In the genomic region with DNA sequence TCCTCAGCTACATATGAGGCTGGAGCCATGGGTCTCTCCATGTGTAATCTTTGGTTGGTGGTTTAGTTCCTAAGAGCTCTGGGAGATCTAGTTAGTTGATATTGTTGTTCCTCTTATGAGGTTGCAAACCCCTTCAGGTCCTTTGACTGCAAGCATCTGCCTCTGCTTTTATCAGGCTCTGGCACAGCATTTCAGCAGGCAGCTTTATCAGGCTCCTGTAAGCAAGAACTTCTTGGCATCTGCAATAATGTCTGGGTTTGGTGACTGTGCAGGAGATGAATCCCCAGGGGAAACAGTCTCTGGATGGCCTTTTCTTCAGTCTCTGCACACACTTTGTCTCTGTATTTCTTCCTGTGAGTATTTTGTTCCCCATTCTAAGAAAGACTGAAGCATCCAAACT, we compare ENCODE assay signal across 27 mouse cellular contexts.
"Had no signal": no experiment of that assay in that cellular context is flagged by ENCODE, and none has a peak within 500 bp of the region (broad histone marks: within the 10 kb centered on the region; RNA-seq: fewer than 3 reads in every experiment).

No protein-coding gene starts in this region.

- ATAC-seq: forebrain, embryonic 13.5 days; forebrain, embryonic 14.5 days; forebrain, embryonic 15.5 days; forebrain, embryonic 16.5 days; forebrain, postnatal 0 days had no signal

- H3K9me3 ChIP-seq: embryonic facial prominence, embryonic 10.5 days; embryonic facial prominence, embryonic 12.5 days; embryonic facial prominence, embryonic 13.5 days; embryonic facial prominence, embryonic 15.5 days; forebrain, embryonic 12.5 days; forebrain, embryonic 13.5 days; forebrain, embryonic 15.5 days had no signal

- H3K9ac ChIP-seq: embryonic facial prominence, embryonic 12.5 days; embryonic facial prominence, embryonic 13.5 days; embryonic facial prominence, embryonic 15.5 days; forebrain, embryonic 12.5 days; forebrain, embryonic 13.5 days; forebrain, embryonic 15.5 days; forebrain, postnatal 0 days had no signal

- DNase-seq: cerebellum, adult 9-10 months; cerebellum, adult 9-11 months; cerebellum, postnatal 10 days; cerebellum, postnatal 14 days; cerebellum, postnatal 25 days; cerebellum, postnatal 36 days; embryo, embryonic 11 days; forebrain, postnatal 0 days; gastrocnemius, adult 2 months; gastrocnemius, postnatal 10 days; gastrocnemius, postnatal 14 days; gastrocnemius, postnatal 25 days; gastrocnemius, postnatal 36 days; heart, adult 11 months; heart, adult 18-20 months; heart, adult 2 months had no signal

- H3K27ac ChIP-seq: embryonic facial prominence, embryonic 10.5 days; embryonic facial prominence, embryonic 12.5 days; embryonic facial prominence, embryonic 13.5 days; embryonic facial prominence, embryonic 15.5 days; forebrain, embryonic 10.5 days; forebrain, embryonic 12.5 days; forebrain, embryonic 13.5 days; forebrain, embryonic 15.5 days; gastrocnemius, adult 2 months; heart, adult 2 months had no signal

- H3K4me3 ChIP-seq: embryonic facial prominence, embryonic 10.5 days; embryonic facial prominence, embryonic 12.5 days; embryonic facial prominence, embryonic 13.5 days; embryonic facial prominence, embryonic 15.5 days; erythroblast, embryonic 14.5 days; forebrain, embryonic 10.5 days; forebrain, embryonic 12.5 days; forebrain, embryonic 13.5 days; forebrain, embryonic 15.5 days; gastrocnemius, adult 2 months; heart, adult 2 months had no signal

- H3K27me3 ChIP-seq: embryonic facial prominence, embryonic 12.5 days; embryonic facial prominence, embryonic 13.5 days; embryonic facial prominence, embryonic 15.5 days; forebrain, embryonic 12.5 days; forebrain, embryonic 13.5 days; forebrain, embryonic 15.5 days had no signal

- H3K4me1 ChIP-seq: embryonic facial prominence, embryonic 10.5 days; embryonic facial prominence, embryonic 12.5 days; embryonic facial prominence, embryonic 13.5 days; embryonic facial prominence, embryonic 15.5 days; forebrain, embryonic 10.5 days; forebrain, embryonic 12.5 days; forebrain, embryonic 13.5 days; forebrain, embryonic 15.5 days had no signal

- H3K36me3 ChIP-seq: embryonic facial prominence, embryonic 10.5 days; embryonic facial prominence, embryonic 12.5 days; embryonic facial prominence, embryonic 13.5 days; embryonic facial prominence, embryonic 15.5 days; forebrain, embryonic 10.5 days; forebrain, embryonic 12.5 days; forebrain, embryonic 15.5 days had no signal

- H3K4me2 ChIP-seq: embryonic facial prominence, embryonic 12.5 days; embryonic facial prominence, embryonic 13.5 days; embryonic facial prominence, embryonic 15.5 days; forebrain, embryonic 12.5 days; forebrain, embryonic 13.5 days; forebrain, embryonic 15.5 days had no signal
